Mouse (Mus musculus) activated CD4-positive, CD25-positive, alpha-beta regulatory T cell, adult 4 months (primary cell): ENCODE data around the gene H2-M5. TPM values are rescaled to one million over a fixed set of nuclear protein-coding genes. Genes with fewer than 3 reads are reported as not detected.
"Not testable (repeated sequence)": the region's sequence is repeated elsewhere in the genome, so short reads cannot be mapped to it uniquely, and the experiment has no call there.

Experiments
- ATAC-seq: one replicate; pipeline ENCODE4 v1.8.0; 2017
- polyA plus RNA-seq, 2 experiments: library from polyadenylated mRNA; unstranded; fragments of 100-300 nt; shearing (Covaris generic); gene quantifications; one replicate each; pipeline ENCODE4 v1.2.1; 2017

Gene H2-M5
- polyA plus RNA-seq, 2 experiments from 2014 or later: not detected

- ATAC-seq: peak; percentile 80
These were observed 3.2 kb upstream of the H2-M5 start for GRCm38 (mm10) chr17:36992336-36993104.

GRCm38 (mm10) chr17:36990630-36991029, 1.3 kb upstream of the H2-M5 start:
- ATAC-seq: not testable (repeated sequence)

GRCm38 (mm10) chr17:36988475-36988874, 862 bp downstream of the H2-M5 start:
- no peak for ATAC-seq

- peak; percentile 63 for ATAC-seq
These were observed 6.8 kb downstream of the H2-M5 start for GRCm38 (mm10) chr17:36982253-36983155.

- ATAC-seq: no peak
These were observed 7.5 kb downstream of the H2-M5 start for GRCm38 (mm10) chr17:36981845-36982244.

- no peak for ATAC-seq
These were observed 8.0 kb downstream of the H2-M5 start, which contains the start of gene 2410137M14Rik for GRCm38 (mm10) chr17:36981221-36981813. Gene 2410137M14Rik (minus strand): TSS chr17:36981237.

GRCm38 (mm10) chr17:36973271-36973787, 16.0 kb downstream of the H2-M5 start:
- ATAC-seq: no peak

- ATAC-seq: peak; percentile 86
These were observed 16.5 kb downstream of the H2-M5 start for GRCm38 (mm10) chr17:36972791-36973190.

- peak; percentile 41 for ATAC-seq
These were observed 18.0 kb downstream of the H2-M5 start for GRCm38 (mm10) chr17:36971172-36971850.

GRCm38 (mm10) chr17:36970316-36970890, 18.9 kb downstream of the H2-M5 start:
- no peak for ATAC-seq

GRCm38 (mm10) chr17:36966875-36967274, 22.5 kb downstream of the H2-M5 start:
- ATAC-seq: no peak

- ATAC-seq: no peak
These were observed 28.2 kb downstream of the H2-M5 start for GRCm38 (mm10) chr17:36961125-36961524.

GRCm38 (mm10) chr17:36958884-36959283, 30.5 kb downstream of the H2-M5 start:
- ATAC-seq: no peak

GRCm38 (mm10) chr17:36957999-36958743, 31.2 kb downstream of the H2-M5 start, which contains the start of the genes Znrd1 and Znrd1as:
Gene Znrd1 (minus strand): TSS chr17:36958559.
Gene Znrd1as (plus strand): TSS chr17:36958592.
- peak; percentile 97 for ATAC-seq

- ATAC-seq: no peak
These were observed 36.3 kb downstream of the H2-M5 start for GRCm38 (mm10) chr17:36953062-36953461.

GRCm38 (mm10) chr17:36952631-36953030, 36.7 kb downstream of the H2-M5 start:
- no peak for ATAC-seq

GRCm38 (mm10) chr17:36950981-36951947, 38.1 kb downstream of the H2-M5 start, which contains the start of gene Ppp1r11:
Gene Ppp1r11 (minus strand): TSS chr17:36951741.
- ATAC-seq: peak; percentile 96

GRCm38 (mm10) chr17:36949265-36949664, 40.1 kb downstream of the H2-M5 start:
- ATAC-seq: no peak

GRCm38 (mm10) chr17:36948286-36948685, 41.1 kb downstream of the H2-M5 start:
- no peak for ATAC-seq
